Mouse (Mus musculus) embryonic fibroblast, embryonic 13.5 days (primary cell): ENCODE measurements around the gene Zpbp2.

Experiments used
- CTCF ChIP-seq: IDR thresholded peaks from 2 replicates; pipeline ENCODE4 v1.5.1; 2011; ENCODE audit warnings: mild to moderate bottlenecking, control low read depth, low read length, moderate library complexity, borderline replicate concordance; ENCODE audit not compliant: insufficient read depth
- POLR2A ChIP-seq: IDR thresholded peaks from 2 replicates; pipeline ENCODE4 v1.6.1; 2011; ENCODE audit warnings: low read depth, mild to moderate bottlenecking, control low read depth, low read length, moderate library complexity

- TF ChIP-seq POLR2A (no peak), CTCF (no peak)
Measured at GRCm38 (mm10) chr11:98595955-98596354, 45.1 kb downstream of the Zpbp2 start.
